Mouse (Mus musculus) spleen, adult 2 months (tissue): ENCODE measurements around the gene Ghdc.

ENCODE experiments used
- CTCF ChIP-seq: fragments of 200-500 bp; IDR thresholded peaks from 2 replicates; pipeline ENCODE4 v1.5.1; 2011; ENCODE audit warnings: mild to moderate bottlenecking, inconsistent platforms; ENCODE audit not compliant: insufficient read depth, insufficient read length, insufficient replicate concordance; ENCODE audit errors: extremely low read depth
- POLR2A ChIP-seq: fragments of 200-500 bp; IDR thresholded peaks from 2 replicates; pipeline ENCODE4 v1.6.1; 2011; ENCODE audit warnings: low read depth, low read length, inconsistent platforms

DNA sequence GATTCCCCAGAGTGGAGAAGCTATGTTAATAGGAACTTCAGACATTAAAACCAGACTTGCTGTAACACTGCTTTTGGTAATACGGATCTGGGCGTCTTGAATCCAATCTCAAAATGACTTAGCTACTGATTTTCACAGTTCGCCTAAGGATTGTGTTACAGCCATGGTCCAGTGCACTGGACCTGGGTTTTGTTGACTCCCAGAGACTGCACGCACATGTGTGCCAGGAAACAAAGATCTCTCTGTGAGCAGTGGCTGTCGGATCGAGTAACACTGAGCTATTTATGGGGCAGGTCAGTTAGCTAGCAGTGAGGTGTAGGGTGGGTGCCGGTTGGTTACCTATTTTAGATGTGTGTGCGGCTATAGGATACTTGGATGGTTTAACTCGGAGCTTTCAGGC is 39.8 kb upstream of the Ghdc start:
- TF ChIP-seq CTCF (no peak), POLR2A (no peak)
